Mouse (Mus musculus) lung, embryonic 15.5 days (tissue): ENCODE data around the gene Vmac. TPM values are rescaled to one million over a fixed set of nuclear protein-coding genes. Genes with fewer than 3 reads are reported as not detected.
A peak's percentile ranks its signal among the peaks of the same experiment; 100 is the strongest.

ENCODE experiments used
- ATAC-seq: fragments of 200-750 bp; cut with Nextera tagmentation; 2 replicates; pipeline ENCODE4 v1.8.0; 2017; ENCODE audit warnings: moderate number of reproducible peaks, borderline replicate concordance; ENCODE audit not compliant: low FRiP score, low TSS enrichment; ENCODE audit errors: extremely low read depth
- H3K27ac ChIP-seq: fragments of 300-500 bp; sonication (generic); 2 replicates; pipeline ENCODE4 v1.5.1; 2015; ENCODE audit warnings: moderate library complexity, mild to moderate bottlenecking, inconsistent platforms
- H3K27me3 ChIP-seq: fragments of 300-500 bp; sonication (generic); 2 replicates; pipeline ENCODE4 v1.6.1; 2015; ENCODE audit warnings: inconsistent platforms
- H3K36me3 ChIP-seq: fragments of 300-500 bp; sonication (generic); 2 replicates; pipeline ENCODE4 v1.6.1; 2015; ENCODE audit warnings: inconsistent platforms
- H3K4me1 ChIP-seq: fragments of 300-500 bp; sonication (generic); 2 replicates; pipeline ENCODE4 v1.6.1; 2015; ENCODE audit warnings: inconsistent platforms
- H3K4me2 ChIP-seq: fragments of 300-500 bp; sonication (generic); 2 replicates; pipeline ENCODE4 v1.6.1; 2015; ENCODE audit warnings: inconsistent platforms, mild to moderate bottlenecking, moderate library complexity
- H3K4me3 ChIP-seq: fragments of 300-500 bp; sonication (generic); 2 replicates; pipeline ENCODE4 v1.5.1; 2015; ENCODE audit warnings: mild to moderate bottlenecking, inconsistent platforms
- H3K9ac ChIP-seq: fragments of 300-500 bp; sonication (generic); 2 replicates; pipeline ENCODE4 v1.6.1; 2015; ENCODE audit warnings: inconsistent platforms
- H3K9me3 ChIP-seq: fragments of 300-500 bp; sonication (generic); 2 replicates; pipeline ENCODE4 v1.6.1; 2016; ENCODE audit warnings: inconsistent platforms
- WGBS: fragments of 180-500 bp; shearing (Covaris S2); methylation state at CpG from one replicate; pipeline ENCODE4 v1.1.7; 2015; 5-methylcytosine and 5-hydroxymethylcytosine counted together
- polyA plus RNA-seq: library from polyadenylated mRNA; unstranded; fragments of >200 nt; fragmentation: Nextera tagmentation; extraction: Ambion mirVana; gene quantifications from 2 replicates; pipeline ENCODE4 v1.2.1, GENCODE M21; 2015

Vmac gene
- polyA plus RNA-seq, 1 experiment from 2014 or later, result 16.2 TPM

DNA sequence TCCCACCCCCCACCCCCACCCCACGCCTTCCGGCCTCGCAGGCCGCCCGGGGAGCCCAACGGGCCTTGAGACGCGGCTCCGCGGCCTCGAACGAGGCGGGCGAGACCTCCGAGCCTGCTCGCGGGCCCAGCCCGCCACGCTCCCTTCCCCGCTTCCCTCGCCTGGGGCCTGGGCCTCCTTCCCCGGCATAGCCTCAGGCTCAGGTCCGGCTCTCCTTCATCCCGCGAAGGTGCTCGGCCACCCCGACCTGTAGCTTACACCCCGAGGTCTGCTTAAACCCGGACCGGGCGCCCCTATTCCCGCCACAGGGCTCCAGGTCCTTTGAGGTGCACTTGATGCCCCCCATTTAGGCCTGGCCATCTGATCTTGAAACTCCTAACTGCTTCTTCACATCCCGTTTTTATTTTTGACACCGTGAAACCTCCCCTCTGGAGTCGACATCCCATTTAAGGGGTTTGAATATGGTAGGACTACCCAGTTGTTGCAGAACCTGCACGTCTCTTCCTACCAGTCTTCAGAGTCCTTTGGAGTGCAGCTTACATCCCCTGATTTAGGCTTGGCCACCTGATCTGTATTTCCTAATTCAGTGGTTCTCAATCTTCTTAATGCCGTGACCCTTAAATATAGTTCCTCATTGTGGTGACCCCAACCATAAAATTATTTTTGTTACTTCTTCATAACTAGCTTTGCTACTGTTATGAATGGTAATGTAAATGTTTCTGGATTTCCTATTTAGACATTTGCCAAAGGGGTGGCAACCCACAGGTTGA lies 44.0 kb downstream of the Vmac start:
- 1% methylated on average over 37 of the region's 37 CpGs for WGBS
- H3K9me3 ChIP-seq, result no peaks in the 10 kb centered on the region
- no peak for ATAC-seq
- peak overlapping the region; percentile 98 for H3K9ac ChIP-seq
- H3K36me3 ChIP-seq, result peaks cover 21% of the 10 kb centered on the region
- no peaks in the 10 kb centered on the region for H3K27me3 ChIP-seq
- H3K27ac ChIP-seq, result peak overlapping the region; percentile 90
- peak overlapping the region; percentile 70 for H3K4me2 ChIP-seq
- H3K4me1 ChIP-seq, result peaks cover 19% of the 10 kb centered on the region
- peak overlapping the region; percentile 69 for H3K4me3 ChIP-seq

DNA sequence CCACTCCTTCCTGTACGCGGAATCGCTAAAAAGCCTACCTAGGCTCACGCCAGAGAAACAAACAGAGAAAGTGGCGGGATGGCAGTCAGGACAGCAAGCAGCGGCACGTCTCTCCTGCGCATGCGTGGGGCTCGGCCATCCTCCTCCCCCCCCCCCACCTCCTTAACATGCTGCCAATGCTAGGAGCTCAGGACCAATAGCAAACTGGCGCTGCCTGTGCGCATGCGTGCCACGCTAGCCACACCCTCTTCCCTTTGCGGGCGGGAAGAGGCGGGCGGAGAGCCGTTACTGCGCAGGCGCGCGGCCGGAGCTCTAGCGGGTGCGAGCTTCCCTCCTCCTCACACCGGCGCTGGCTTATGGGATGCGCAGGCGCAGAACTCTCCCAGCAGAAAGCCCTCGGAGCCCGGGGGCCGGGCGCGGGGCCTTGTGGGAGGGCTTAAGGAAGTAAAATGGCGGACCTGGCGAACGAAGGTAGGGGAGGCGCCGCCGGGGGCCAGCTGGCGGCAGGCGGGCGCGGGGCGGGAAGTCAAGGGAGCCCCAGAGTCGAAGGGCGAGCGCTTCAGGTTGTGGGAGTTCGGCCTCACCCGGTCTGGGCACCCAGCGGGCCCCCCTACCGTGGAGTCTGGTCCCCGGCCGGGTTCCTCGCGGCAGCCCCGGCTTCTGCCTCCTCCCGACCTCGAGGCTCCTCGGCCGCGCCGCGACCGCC lies 44.7 kb downstream of the Vmac start, which contains the start of gene Ranbp3:
TSS of gene Ranbp3 (plus strand) at position 354 of the 706 bp plus-strand sequence.
- WGBS, result under 1% methylated on average over 60 of the region's 66 CpGs
- H3K4me3 ChIP-seq, result peak within 1 kb of the TSS; percentile 69
- H3K36me3 ChIP-seq, result peaks cover 21% of the 10 kb centered on the region
- peak; percentile 94 for ATAC-seq
- H3K27ac ChIP-seq, result peak within 1 kb of the TSS; percentile 92
- H3K27me3 ChIP-seq, result 0 out of 2 replicates have a peak, but pooled peaks cover 4% of the 10 kb centered on the region
- H3K4me2 ChIP-seq, result peak within 1 kb of the TSS; percentile 70
- H3K4me1 ChIP-seq, result peaks cover 25% of the 10 kb centered on the region
- H3K9me3 ChIP-seq, result no peaks in the 10 kb centered on the region
- peak within 1 kb of the TSS; percentile 98 for H3K9ac ChIP-seq

- WGBS, result 80% methylated on average over 8 of the region's 8 CpGs
- Histone ChIP-seq H3K4me3 (no peak overlapping the region), H3K27ac (no peak overlapping the region), H3K27me3 (0 out of 2 replicates have a peak, but pooled peaks cover 6% of the 10 kb centered on the region), H3K9ac (no peak overlapping the region), H3K9me3 (no peaks in the 10 kb centered on the region), H3K36me3 (no peaks in the 10 kb centered on the region), H3K4me1 (peaks cover 21% of the 10 kb centered on the region), H3K4me2 (no peak overlapping the region)
- ATAC-seq, result no peak
Measured at GRCm38 (mm10) chr17:56669766-56670165, 48.1 kb downstream of the Vmac start.

DNA sequence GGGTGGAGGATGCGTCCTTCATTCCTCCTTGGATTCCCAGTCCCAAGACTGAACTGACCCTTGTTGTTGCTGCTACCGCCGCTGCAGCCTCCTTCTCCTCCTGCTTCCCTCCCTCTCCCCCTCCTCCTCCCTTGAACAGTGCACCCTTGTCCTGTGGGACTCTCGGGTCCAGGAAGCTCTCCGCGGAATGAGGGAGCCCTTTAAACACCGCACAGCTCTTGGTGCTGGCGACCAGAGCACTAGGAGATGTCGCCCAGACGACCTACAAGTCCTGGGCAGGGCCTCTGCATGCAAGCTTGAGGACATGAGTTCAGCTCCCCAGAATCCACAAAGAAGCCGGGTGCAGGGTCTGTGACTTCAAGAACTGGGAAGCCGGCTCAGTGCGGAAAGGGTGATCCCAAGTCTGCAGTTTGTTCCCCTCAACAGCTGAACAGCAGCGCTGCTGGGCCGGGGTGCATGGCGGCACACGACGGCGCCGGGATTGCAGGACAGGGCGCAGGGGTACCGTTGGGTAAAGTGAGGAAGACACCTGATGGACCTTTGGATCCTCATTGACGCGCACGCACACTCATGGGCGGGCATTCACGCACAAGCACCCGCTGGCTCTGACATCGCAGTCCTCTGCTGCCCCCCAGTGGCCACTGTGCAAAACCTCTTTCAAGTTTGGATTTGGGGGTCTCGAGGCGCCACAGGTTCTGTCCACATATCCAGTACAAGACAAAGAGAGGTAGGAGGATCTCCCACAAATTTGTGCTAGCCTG lies 49.3 kb downstream of the Vmac start:
- Histone ChIP-seq H3K9me3 (no peaks in the 10 kb centered on the region), H3K4me1 (peaks cover 25% of the 10 kb centered on the region), H3K27ac (no peak overlapping the region), H3K36me3 (no peaks in the 10 kb centered on the region), H3K4me3 (peak overlapping the region; percentile 49), H3K9ac (peak overlapping the region; percentile 53), H3K4me2 (peak overlapping the region; percentile 97), H3K27me3 (0 out of 2 replicates have a peak, but pooled peaks cover 6% of the 10 kb centered on the region)
- no peak for ATAC-seq
- WGBS, result 3% methylated on average over 31 of the region's 31 CpGs

DNA sequence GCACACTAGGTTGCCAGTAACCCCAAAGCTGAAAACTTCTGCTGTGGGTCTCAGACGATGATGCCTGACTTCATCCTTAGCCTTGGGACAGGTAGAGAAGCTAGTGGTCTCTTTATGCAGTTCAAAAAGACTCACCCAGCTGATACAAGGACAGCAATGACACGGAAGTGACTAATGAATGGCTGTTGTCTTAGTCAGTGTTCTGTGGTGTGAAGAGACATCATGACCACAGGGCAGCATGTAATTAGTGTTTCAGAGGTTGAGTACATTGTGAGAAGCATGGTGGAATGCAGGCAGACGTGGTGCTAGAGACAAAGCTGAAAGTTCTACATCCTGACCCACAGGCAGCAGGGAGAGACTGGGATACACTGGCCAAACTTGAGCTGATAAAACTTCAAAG lies 50.2 kb downstream of the Vmac start:
- H3K27ac ChIP-seq, result no peak overlapping the region
- ATAC-seq, result no peak
- H3K4me1 ChIP-seq, result peaks cover 31% of the 10 kb centered on the region
- H3K9ac ChIP-seq, result no peak overlapping the region
- WGBS, result 66% methylated on average over 3 of the region's 3 CpGs
- H3K9me3 ChIP-seq, result no peaks in the 10 kb centered on the region
- H3K27me3 ChIP-seq, result 0 out of 2 replicates have a peak, but pooled peaks cover 6% of the 10 kb centered on the region
- no peaks in the 10 kb centered on the region for H3K36me3 ChIP-seq
- no peak overlapping the region for H3K4me2 ChIP-seq
- H3K4me3 ChIP-seq, result no peak overlapping the region

DNA sequence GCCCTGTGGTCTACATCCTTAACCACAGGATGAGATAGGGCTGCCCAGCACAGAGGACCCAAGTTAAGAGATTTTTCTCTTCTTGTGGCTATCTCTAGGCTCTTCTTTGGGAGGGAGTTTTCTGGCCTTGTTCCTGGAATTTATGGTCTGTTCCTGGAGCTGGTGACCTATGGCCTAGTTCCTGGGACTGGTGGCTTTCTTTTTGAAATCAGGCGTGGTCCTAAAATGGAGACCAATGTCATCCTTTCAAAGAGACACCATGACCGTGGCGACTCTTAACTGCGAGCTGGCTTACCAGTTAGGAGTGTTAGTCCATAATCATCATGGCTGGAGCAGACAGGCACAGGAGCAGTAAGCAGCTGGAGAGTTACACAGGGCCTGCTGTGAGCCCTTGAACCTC lies 51.4 kb downstream of the Vmac start:
- H3K9ac ChIP-seq, result no peak overlapping the region
- no peaks in the 10 kb centered on the region for H3K9me3 ChIP-seq
- no peaks in the 10 kb centered on the region for H3K36me3 ChIP-seq
- ATAC-seq, result no peak
- 89% methylated on average over 4 of the region's 4 CpGs for WGBS
- no peak overlapping the region for H3K4me2 ChIP-seq
- H3K27me3 ChIP-seq, result 0 out of 2 replicates have a peak, but pooled peaks cover 6% of the 10 kb centered on the region
- no peak overlapping the region for H3K27ac ChIP-seq
- H3K4me1 ChIP-seq, result peaks cover 28% of the 10 kb centered on the region
- H3K4me3 ChIP-seq, result no peak overlapping the region

GRCm38 (mm10) chr17:56664333-56664732 lies 53.5 kb downstream of the Vmac start:
- WGBS, result 4% methylated on average over 10 of the region's 10 CpGs
- H3K4me1 ChIP-seq, result peaks cover 28% of the 10 kb centered on the region
- peak overlapping the region; percentile 46 for H3K4me2 ChIP-seq
- H3K27me3 ChIP-seq, result 0 out of 2 replicates have a peak, but pooled peaks cover 6% of the 10 kb centered on the region
- H3K4me3 ChIP-seq, result peak overlapping the region; percentile 26
- H3K27ac ChIP-seq, result peak overlapping the region; percentile 47; the same call in 1 of the 2 replicates
- H3K36me3 ChIP-seq, result no peaks in the 10 kb centered on the region
- peak; percentile 55 for ATAC-seq
- H3K9me3 ChIP-seq, result no peaks in the 10 kb centered on the region
- 0 out of 2 replicates have a peak overlapping the region, but pooled peaks have one; percentile 9 for H3K9ac ChIP-seq

Other genes with a start within 250 kb of the Vmac start
- gene Ptprs, start 241.5 kb downstream of the Vmac start, polyA plus RNA-seq, result 73.4 and 77.9 TPM in 2 replicates
- gene Znrf4, start 205.6 kb downstream of the Vmac start, polyA plus RNA-seq, result not detected in 2 replicates
- 2.4 and 4.5 TPM in 2 replicates for gene Gm20219, start 163.6 kb downstream of the Vmac start, polyA plus RNA-seq
- gene Safb2, start 133.4 kb downstream of the Vmac start, polyA plus RNA-seq, result 76.0 and 90.1 TPM in 2 replicates
- 92.7 and 96.6 TPM in 2 replicates for gene Safb, start 133.2 kb downstream of the Vmac start, polyA plus RNA-seq
- gene 2410015M20Rik, start 108.3 kb downstream of the Vmac start, polyA plus RNA-seq, result 206 and 215 TPM in 2 replicates
- 1,553 and 1,704 TPM in 2 replicates for gene Rpl36, start 104.6 kb downstream of the Vmac start, polyA plus RNA-seq
- 51.7 and 54.0 TPM in 2 replicates for gene Lonp1, start 91.1 kb downstream of the Vmac start, polyA plus RNA-seq
- 0.52 and 1.2 TPM in 2 replicates for gene Catsperd, start 89.9 kb downstream of the Vmac start, polyA plus RNA-seq
- gene Ranbp3, start 44.7 kb downstream of the Vmac start, polyA plus RNA-seq, result 90.8 and 96.6 TPM in 2 replicates
- gene Ndufa11, start 255 bp downstream of the Vmac start, polyA plus RNA-seq, result 465 and 491 TPM in 2 replicates
- 9.4 and 9.5 TPM in 2 replicates for gene Nrtn, start 39.5 kb upstream of the Vmac start, polyA plus RNA-seq
- 42.6 and 46.5 TPM in 2 replicates for gene Dus3l, start 46.7 kb upstream of the Vmac start, polyA plus RNA-seq
- 1.0 and 1.2 TPM in 2 replicates for gene Prr22, start 52.2 kb upstream of the Vmac start, polyA plus RNA-seq
- 5.2 and 6.0 TPM in 2 replicates for gene Rfx2, start 113.0 kb upstream of the Vmac start, polyA plus RNA-seq
- not detected in 2 replicates for gene Acsbg2, start 156.4 kb upstream of the Vmac start, polyA plus RNA-seq
- 0.23 and 0.35 TPM in 2 replicates for gene 1700061G19Rik, start 157.5 kb upstream of the Vmac start, polyA plus RNA-seq
- 50.0 and 53.2 TPM in 2 replicates for gene Mllt1, start 217.4 kb upstream of the Vmac start, polyA plus RNA-seq